ENCODE assay signal across 9 mouse cellular contexts in the genomic region with DNA sequence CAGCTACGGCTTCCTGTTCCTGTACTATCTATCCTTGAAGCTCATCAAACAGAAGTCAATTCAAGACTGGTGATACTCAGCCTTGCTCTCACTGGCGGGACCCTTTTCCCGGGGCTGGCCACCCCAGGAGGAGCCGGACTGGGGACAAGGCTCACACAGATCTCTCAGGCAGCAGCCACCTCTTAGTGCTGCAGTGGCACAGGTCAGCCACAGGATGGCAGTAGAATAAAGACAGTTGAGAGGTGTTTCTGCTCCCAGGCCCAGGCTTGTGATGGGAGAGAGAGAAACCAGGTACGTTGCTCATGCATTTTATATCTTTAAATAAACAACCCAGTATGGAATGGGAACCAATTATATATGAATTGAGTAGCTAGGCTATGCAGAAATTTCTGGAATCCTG. TPM values are rescaled to one million over a fixed set of nuclear protein-coding genes. Genes with fewer than 3 reads are reported as not detected.
DNase-seq lines count a peak whose midpoint lies in the region; ATAC-seq and TF ChIP-seq lines count a peak whose summit lies in the region.
"Had no signal": no experiment of that assay in that cellular context is flagged by ENCODE, and none has a peak within 500 bp of the region (broad histone marks: within the 10 kb centered on the region; RNA-seq: fewer than 3 reads in every experiment).

No protein-coding gene starts in this region.

- peak; percentile 55 for DNase-seq in gastrocnemius, adult 2 months
- DNase-seq in gastrocnemius, postnatal 25 days, result no peak
- peak; percentile 53 for DNase-seq in adrenal gland, adult 2 months
- peak; percentile 40 for DNase-seq in embryo, embryonic 11.5 days (ENCODE audit: low read depth, low spot score)
- DNase-seq in hindbrain, embryonic 11.5 days (ENCODE audit: low spot score), result peak; percentile 77
- peak; percentile 67 to 78 for DNase-seq in layer of hippocampus, postnatal 14 days (ENCODE audit: low spot score in 2 of 2)
- DNase-seq in skeletal muscle tissue, adult 2 months (ENCODE audit: low read depth, low spot score), result peak; percentile 12

- WGBS in hindbrain, embryonic 11.5 days, result 32% methylated on average over 5 of the region's 5 CpGs

- no peak overlapping the region for H3K9ac ChIP-seq in hindbrain, embryonic 11.5 days (ENCODE audit: low read depth, low read length)

- H3K27ac ChIP-seq in gastrocnemius, adult 2 months, result no peak overlapping the region
- no peak overlapping the region for H3K27ac ChIP-seq in hindbrain, embryonic 11.5 days (ENCODE audit: low read depth, low read length)
- H3K27ac ChIP-seq: macrophage had no signal

- TF ChIP-seq CTCF in gastrocnemius, adult 2 months (IDR thresholded peaks at IDR 0.05), result peak; percentile 89

- H3K4me2 ChIP-seq in hindbrain, embryonic 11.5 days (replicated peaks; ENCODE audit: low read depth, low read length), result no peak overlapping the region

- intact Hi-C loops in gastrocnemius, adult 2 months (cut with DNase I), result loop anchor here (10.0 kb wide), 1 partner anchor 936 kb away; no protein-coding TSS in a partner anchor

- H3K9me3 ChIP-seq in hindbrain, embryonic 11.5 days (ENCODE audit: control insufficient read depth, low read length), result no peaks in the 10 kb centered on the region

- H3K4me1 ChIP-seq in hindbrain, embryonic 11.5 days (replicated peaks; ENCODE audit: control insufficient read depth, insufficient read depth, low read length), result no peaks in the 10 kb centered on the region

- no peak overlapping the region for H3K4me3 ChIP-seq in gastrocnemius, adult 2 months
- no peak overlapping the region for H3K4me3 ChIP-seq in hindbrain, embryonic 11.5 days (ENCODE audit: low read depth, low read length)

- H3K36me3 ChIP-seq in hindbrain, embryonic 11.5 days (ENCODE audit: control insufficient read depth, insufficient read depth, low read length), result no peaks in the 10 kb centered on the region

- no peaks in the 10 kb centered on the region for H3K27me3 ChIP-seq in hindbrain, embryonic 11.5 days (ENCODE audit: control insufficient read depth, insufficient read depth, low read length)

- peak; percentile 43; the same call in 1 of the 2 replicates for ATAC-seq in hindbrain, embryonic 11.5 days (ENCODE audit: low FRiP score)
- peak; percentile 88 for ATAC-seq in megakaryocyte-erythroid progenitor cell, adult 5-6 weeks (replicated peaks; ENCODE audit: low FRiP score, low TSS enrichment, poor library complexity, severe bottlenecking)

RNA-seq across cellular contexts. Expression of gene Abcg5, which starts 15.9 kb away (rescaled TPM):
- not detected for total RNA-seq in gastrocnemius, adult 2 months (2021)
- not detected for total RNA-seq in gastrocnemius, postnatal 25 days (2021)
- not detected for total RNA-seq in adrenal gland, adult 2 months (2021)
- 0.11 TPM in 1 of 2 replicates, not detected in the other for polyA plus RNA-seq in adrenal gland, adult 2 months (2012; rRNA removed)
- 2.2 and 3.0 TPM in 2 replicates for polyA plus RNA-seq in hindbrain, embryonic 11.5 days (2014; fragmentation: Nextera tagmentation; extraction: Ambion mirVana)
- not detected for total RNA-seq in layer of hippocampus, postnatal 14 days (2021)
- not detected in 2 replicates for total RNA-seq in megakaryocyte-erythroid progenitor cell, adult 5-6 weeks (2014; fragmentation: Nextera tagmentation)
- not detected in 2 replicates for total RNA-seq in megakaryocyte-erythroid progenitor cell, adult 5-6 weeks (2017)
- polyA plus RNA-seq: macrophage had no signal

RNA-seq across cellular contexts. Expression of gene Abcg8, which starts 22.6 kb away (rescaled TPM):
- total RNA-seq in gastrocnemius, adult 2 months (2021), result not detected
- not detected for total RNA-seq in gastrocnemius, postnatal 25 days (2021)
- under 1 TPM in 1 of 2 experiments, not detected in 1; 0.14 TPM for total RNA-seq in adrenal gland, adult 2 months (2021)
- 0.09 TPM in 1 of 2 replicates, not detected in the other for polyA plus RNA-seq in adrenal gland, adult 2 months (2012; rRNA removed)
- 0.28 and 0.42 TPM in 2 replicates for polyA plus RNA-seq in hindbrain, embryonic 11.5 days (2014; fragmentation: Nextera tagmentation; extraction: Ambion mirVana)
- not detected for total RNA-seq in layer of hippocampus, postnatal 14 days (2021)
- total RNA-seq in megakaryocyte-erythroid progenitor cell, adult 5-6 weeks (2014; fragmentation: Nextera tagmentation), result not detected in 2 replicates
- not detected in 2 replicates for total RNA-seq in megakaryocyte-erythroid progenitor cell, adult 5-6 weeks (2017)
- polyA plus RNA-seq: macrophage had no signal
